Mouse (Mus musculus) testis, adult 2 months (tissue): ENCODE measurements around the gene Chd9. TPM values are rescaled to one million over a fixed set of nuclear protein-coding genes. Genes with fewer than 3 reads are reported as not detected.

Experiments
- H3K27ac ChIP-seq: fragments of 200-500 bp; 2 replicates; pipeline ENCODE4 v1.5.1; 2012; ENCODE audit warnings: low read depth, low read length; ENCODE audit not compliant: control insufficient read depth, insufficient read depth
- H3K27me3 ChIP-seq: fragments of 200-500 bp; 2 replicates; pipeline ENCODE4 v1.6.1; 2012; ENCODE audit warnings: mild to moderate bottlenecking, low read length, moderate library complexity; ENCODE audit not compliant: control insufficient read depth, insufficient read depth
- H3K36me3 ChIP-seq: fragments of 200-500 bp; 2 replicates; pipeline ENCODE4 v1.6.1; 2012; ENCODE audit warnings: mild to moderate bottlenecking, low read length; ENCODE audit not compliant: control insufficient read depth, insufficient read depth
- H3K4me1 ChIP-seq: fragments of 200-500 bp; 2 replicates; pipeline ENCODE4 v1.6.1; 2012; ENCODE audit warnings: low read length; ENCODE audit not compliant: control insufficient read depth, insufficient read depth
- H3K4me3 ChIP-seq: fragments of 200-500 bp; 2 replicates; pipeline ENCODE4 v1.5.1; 2012; ENCODE audit warnings: low read depth, mild to moderate bottlenecking, low read length, moderate library complexity, mixed read lengths; ENCODE audit not compliant: control insufficient read depth
- CTCF ChIP-seq: fragments of 200-500 bp; IDR thresholded peaks from 2 replicates; pipeline ENCODE4 v1.5.1; 2012; ENCODE audit warnings: low read depth, mild to moderate bottlenecking, inconsistent platforms, low read length, moderate library complexity; ENCODE audit not compliant: control insufficient read depth, insufficient read depth, insufficient replicate concordance
- POLR2A ChIP-seq: fragments of 200-500 bp; IDR thresholded peaks from 2 replicates; pipeline ENCODE4 v1.6.1; 2012; ENCODE audit warnings: low read depth, mild to moderate bottlenecking, inconsistent platforms, low read length, moderate library complexity; ENCODE audit not compliant: control insufficient read depth
- polyA plus RNA-seq: library from polyadenylated mRNA; depleted of rRNA; stranded (reverse); fragments of >200 nt; gene quantifications from 2 replicates; pipeline ENCODE4 v1.2.3, GENCODE M21; 2012; rRNA removed

Chd9 gene
- polyA plus RNA-seq: 14.3 and 71.9 TPM in 2 replicates

DNA sequence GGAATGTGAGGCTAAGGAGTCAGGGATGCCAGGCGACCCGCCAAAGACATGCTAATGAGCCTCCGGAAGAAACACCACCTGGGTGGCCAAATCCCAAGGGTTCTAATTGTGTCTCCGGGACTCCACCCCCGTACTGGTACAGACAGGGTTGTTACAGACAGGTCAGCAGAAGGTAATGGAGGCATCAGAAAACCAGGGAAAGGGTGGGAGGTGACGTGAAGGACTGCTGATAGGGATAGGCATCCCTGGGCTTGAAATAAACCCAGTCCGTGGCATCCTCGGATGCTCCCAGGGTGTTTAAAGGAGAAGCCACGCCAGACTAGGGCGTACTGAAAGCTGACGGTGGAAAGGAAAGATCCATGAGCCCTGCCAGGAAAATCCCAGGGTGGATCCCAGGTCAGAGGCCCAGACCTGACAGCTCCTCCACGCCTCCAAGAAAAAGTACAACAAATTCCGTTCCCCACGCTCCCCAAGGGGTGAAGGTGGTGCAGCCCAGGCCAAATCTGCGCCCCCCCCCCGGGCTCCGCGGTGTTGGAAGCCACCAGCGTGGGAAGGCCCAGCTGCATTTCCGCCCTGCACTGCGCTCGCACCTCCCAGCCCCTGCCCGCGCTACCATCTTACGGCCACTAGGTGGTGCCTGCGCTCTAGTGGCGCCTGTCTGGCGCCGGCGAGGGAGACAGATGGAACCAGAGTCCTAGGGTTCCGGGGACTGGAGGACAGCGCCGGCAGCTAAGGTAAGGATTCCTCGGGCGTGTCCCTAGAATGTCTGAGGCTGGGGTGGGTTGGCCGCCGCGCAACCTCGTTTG, at the start of gene Chd9:
TSS of gene Chd9 (plus strand) at position 172 of the 806 bp plus-strand sequence.
- H3K36me3 ChIP-seq: no peaks in the 10 kb centered on the region
- peak; percentile 92 for TF ChIP-seq CTCF
- TF ChIP-seq POLR2A: 0 out of 2 replicates have a peak, but pooled peaks have one; percentile 30
- peak within 1 kb of the TSS; percentile 59 for H3K4me3 ChIP-seq
- H3K27ac ChIP-seq: peak within 1 kb of the TSS; percentile 22
- no peaks in the 10 kb centered on the region for H3K27me3 ChIP-seq
- peaks cover 12% of the 10 kb centered on the region for H3K4me1 ChIP-seq

DNA sequence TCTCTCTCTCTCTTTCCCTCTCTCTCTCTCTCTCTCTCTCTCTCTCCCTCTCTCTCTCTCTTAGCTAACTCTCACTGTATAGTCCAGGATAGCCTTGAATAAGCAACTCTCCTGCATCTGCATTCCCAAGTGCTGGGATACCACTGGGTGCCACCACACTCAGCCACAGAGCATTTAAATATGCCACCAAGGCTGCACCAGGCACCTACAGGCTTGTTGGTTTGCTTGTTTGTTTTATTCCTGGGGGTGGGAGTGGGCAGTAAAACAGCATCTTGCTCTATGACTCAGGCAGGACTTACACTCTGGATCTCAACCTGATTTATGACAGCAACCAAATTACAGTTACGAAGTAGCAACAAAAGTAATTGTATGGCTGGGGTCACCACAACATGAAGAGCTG, 36.5 kb upstream of the Chd9 start:
- Histone ChIP-seq H3K4me3 (no peak overlapping the region), H3K27ac (no peak overlapping the region), H3K27me3 (no peaks in the 10 kb centered on the region), H3K4me1 (peaks cover 4% of the 10 kb centered on the region), H3K36me3 (no peaks in the 10 kb centered on the region)
- TF ChIP-seq POLR2A (no peak), CTCF (no peak)

DNA sequence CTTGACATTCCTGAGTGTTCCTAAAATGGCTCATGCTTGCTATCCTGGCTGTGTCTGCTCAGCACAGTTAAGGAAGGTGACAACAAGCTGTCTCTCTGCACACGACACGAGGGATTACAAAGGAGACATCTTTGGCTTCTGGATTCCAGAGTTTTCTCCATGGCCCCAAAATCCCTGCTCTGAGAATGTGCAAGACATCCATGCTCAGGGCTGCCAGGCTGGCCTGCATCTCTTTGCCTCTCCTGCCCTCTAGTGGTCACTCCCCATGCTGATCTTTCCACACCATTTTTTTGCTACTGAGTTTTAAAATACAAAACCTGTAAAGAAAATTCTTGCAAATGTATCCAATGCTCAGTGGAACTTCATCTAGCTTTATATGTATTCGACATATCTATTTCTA, 34.4 kb upstream of the Chd9 start:
- Histone ChIP-seq H3K4me1 (peaks cover 4% of the 10 kb centered on the region), H3K4me3 (no peak overlapping the region), H3K36me3 (no peaks in the 10 kb centered on the region), H3K27me3 (no peaks in the 10 kb centered on the region), H3K27ac (no peak overlapping the region)
- TF ChIP-seq POLR2A (no peak), CTCF (peak; percentile 81; the same call in 1 of the 2 replicates)

DNA sequence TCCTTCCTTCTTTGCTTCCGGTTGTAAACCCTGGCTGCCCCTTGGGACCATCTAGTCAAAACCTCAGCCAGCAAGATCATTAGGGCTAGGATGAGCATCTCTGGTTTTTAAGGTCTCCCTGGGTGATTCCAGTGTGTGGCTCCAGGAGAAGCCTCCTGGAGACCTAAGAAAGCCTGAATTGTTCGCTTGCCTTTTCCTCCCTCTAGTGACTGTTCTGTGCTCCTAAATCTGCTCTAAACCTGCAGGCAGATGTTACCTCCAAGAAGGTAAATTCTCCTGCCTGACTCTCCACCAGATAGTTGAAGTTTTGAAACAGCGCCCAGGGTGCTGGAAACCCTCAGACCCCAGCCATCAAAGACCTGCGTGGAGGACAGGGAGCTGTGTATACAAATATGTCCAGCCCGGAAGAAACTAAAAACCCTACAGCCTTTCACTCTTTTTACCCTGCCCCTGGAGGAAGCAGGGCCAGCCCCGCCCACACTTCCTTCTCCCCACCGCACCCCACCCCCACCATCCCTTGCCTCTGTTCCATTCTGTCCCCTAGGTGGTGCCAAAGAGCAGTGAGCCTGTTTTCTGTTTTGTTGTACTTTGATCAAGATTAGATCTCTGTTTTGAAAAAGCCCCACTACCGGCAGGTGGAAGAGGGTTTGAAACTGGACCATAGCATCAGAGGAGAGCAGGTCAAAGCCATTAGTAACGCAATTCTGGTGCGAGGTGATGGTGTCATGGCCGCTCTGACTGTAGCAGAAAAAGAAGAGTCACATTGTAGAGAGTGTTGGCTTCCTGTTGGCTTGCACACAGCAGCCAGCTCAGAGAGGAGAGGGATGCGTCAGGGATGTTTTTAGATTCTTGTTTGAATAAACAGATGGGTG, 32.9 kb upstream of the Chd9 start:
- no peaks in the 10 kb centered on the region for H3K27me3 ChIP-seq
- no peak overlapping the region for H3K27ac ChIP-seq
- H3K4me3 ChIP-seq: peak overlapping the region; percentile 23; the same call in 1 of the 2 replicates
- peaks cover 4% of the 10 kb centered on the region for H3K4me1 ChIP-seq
- TF ChIP-seq POLR2A (no peak), CTCF (peak; percentile 18; the same call in 1 of the 2 replicates)
- no peaks in the 10 kb centered on the region for H3K36me3 ChIP-seq

DNA sequence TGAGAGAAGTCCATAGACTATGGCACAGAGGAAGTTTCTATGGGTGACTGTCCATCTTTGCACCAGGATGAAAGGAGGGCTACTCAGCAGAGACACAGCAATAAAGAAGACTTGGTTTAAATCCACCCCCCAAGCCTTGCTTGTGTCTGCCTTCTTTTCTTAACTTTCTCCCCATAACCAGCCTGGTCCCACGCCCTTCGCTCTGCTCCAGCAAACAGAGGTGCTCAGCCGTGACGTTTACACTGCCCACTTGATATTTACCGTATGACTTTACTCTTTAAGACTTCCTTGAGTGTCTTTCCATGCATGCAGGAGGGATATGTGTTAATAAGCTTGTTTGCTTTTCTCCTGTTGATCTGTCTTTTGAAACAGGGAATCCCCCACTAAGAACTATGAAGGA, 28.7 kb upstream of the Chd9 start:
- no peaks in the 10 kb centered on the region for H3K27me3 ChIP-seq
- TF ChIP-seq CTCF (no peak), POLR2A (no peak)
- no peak overlapping the region for H3K27ac ChIP-seq
- peaks cover 4% of the 10 kb centered on the region for H3K4me1 ChIP-seq
- no peak overlapping the region for H3K4me3 ChIP-seq
- no peaks in the 10 kb centered on the region for H3K36me3 ChIP-seq

DNA sequence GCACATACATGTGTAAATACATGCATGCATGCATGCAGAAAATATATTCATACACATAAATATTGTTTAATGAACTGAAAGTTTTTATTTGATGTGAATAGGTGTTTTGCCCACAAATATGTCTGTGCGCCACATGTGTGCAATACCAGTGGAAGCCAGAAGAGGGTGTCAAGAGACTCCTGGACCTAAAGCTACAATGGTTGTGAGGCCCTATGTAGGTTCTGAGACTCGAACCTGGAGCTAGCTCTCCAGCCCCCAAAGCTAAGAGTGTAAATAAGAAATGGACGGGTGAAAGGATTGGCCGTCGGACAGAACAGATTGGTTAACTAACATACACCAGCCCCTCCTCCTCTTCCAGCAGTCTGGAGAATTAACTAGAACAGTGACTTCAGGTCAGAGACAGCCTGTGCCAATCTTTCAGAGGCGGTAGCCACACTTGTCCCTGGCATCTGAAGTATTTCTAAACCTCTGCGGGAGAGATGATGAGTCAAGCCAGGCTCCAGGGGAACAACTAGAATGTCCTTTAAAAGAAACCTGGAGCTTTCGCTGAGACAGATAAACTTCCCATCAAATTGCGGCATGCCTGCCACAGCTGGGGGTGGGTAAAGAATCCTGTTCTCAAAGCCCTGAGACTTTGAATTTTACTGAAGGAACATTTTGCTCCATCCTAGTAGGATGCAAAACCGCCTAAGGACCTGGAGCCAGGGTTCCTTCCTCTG, 14.4 kb upstream of the Chd9 start:
- Histone ChIP-seq H3K4me3 (peak overlapping the region; percentile 47), H3K27me3 (no peaks in the 10 kb centered on the region), H3K27ac (no peak overlapping the region), H3K36me3 (no peaks in the 10 kb centered on the region), H3K4me1 (peaks cover 15% of the 10 kb centered on the region)
- TF ChIP-seq POLR2A (no peak), CTCF (no peak)
